Mouse (Mus musculus): Measurements from ENCODE around the gene Arhgdia. TPM values are rescaled to one million over a fixed set of nuclear protein-coding genes. Genes with fewer than 3 reads are reported as not detected.

Gene Arhgdia
- polyA plus RNA-seq, 1 experiment from 2014 or later, result 575 TPM

GRCm38 (mm10) chr11:120616617-120617294 is 35.3 kb upstream of the Arhgdia start:
- H3K4me2 ChIP-seq (replicated peaks; ENCODE audit: low read depth, low read length), result peak overlapping the region; percentile 74
- peaks cover 10% of the 10 kb centered on the region for H3K4me1 ChIP-seq (ENCODE audit: control insufficient read depth, insufficient read depth, low read length)
- H3K27ac ChIP-seq (ENCODE audit: low read length), result no peak overlapping the region
- H3K9ac ChIP-seq (replicated peaks; ENCODE audit: low read depth, low read length), result 0 out of 2 replicates have a peak overlapping the region, but pooled peaks have one; percentile 36
- no peaks in the 10 kb centered on the region for H3K27me3 ChIP-seq (ENCODE audit: control insufficient read depth, insufficient read depth, low read length)
- no peak for ATAC-seq (ENCODE audit: insufficient number of reproducible peaks, insufficient read depth, low FRiP score, low read depth)
- 51% methylated on average over 4 of the region's 4 CpGs for WGBS
- H3K4me3 ChIP-seq (ENCODE audit: low read depth, low read length), result peak overlapping the region; percentile 53
- H3K36me3 ChIP-seq (ENCODE audit: control insufficient read depth, insufficient read depth, low read length), result peaks cover 51% of the 10 kb centered on the region
- H3K9me3 ChIP-seq (ENCODE audit: control insufficient read depth, low read depth, low read length), result no peaks in the 10 kb centered on the region

GRCm38 (mm10) chr11:120615606-120616203 is 34.3 kb upstream of the Arhgdia start:
- ATAC-seq (ENCODE audit: insufficient number of reproducible peaks, insufficient read depth, low FRiP score, low read depth), result no peak
- Histone ChIP-seq H3K9me3 (ENCODE audit: control insufficient read depth, low read depth, low read length) (no peaks in the 10 kb centered on the region), H3K27me3 (ENCODE audit: control insufficient read depth, insufficient read depth, low read length) (no peaks in the 10 kb centered on the region), H3K4me1 (ENCODE audit: control insufficient read depth, insufficient read depth, low read length) (peaks cover 10% of the 10 kb centered on the region), H3K36me3 (ENCODE audit: control insufficient read depth, insufficient read depth, low read length) (peaks cover 50% of the 10 kb centered on the region), H3K4me2 (replicated peaks; ENCODE audit: low read depth, low read length) (no peak overlapping the region), H3K9ac (replicated peaks; ENCODE audit: low read depth, low read length) (no peak overlapping the region), H3K4me3 (ENCODE audit: low read depth, low read length) (no peak overlapping the region), H3K27ac (ENCODE audit: low read length) (no peak overlapping the region)
- 91% methylated on average over 11 of the region's 11 CpGs for whole genome bisulfite sequencing

GRCm38 (mm10) chr11:120615167-120615566 is 33.7 kb upstream of the Arhgdia start:
- Histone ChIP-seq H3K36me3 (ENCODE audit: control insufficient read depth, insufficient read depth, low read length) (peaks cover 50% of the 10 kb centered on the region), H3K27me3 (ENCODE audit: control insufficient read depth, insufficient read depth, low read length) (no peaks in the 10 kb centered on the region), H3K9ac (replicated peaks; ENCODE audit: low read depth, low read length) (no peak overlapping the region), H3K9me3 (ENCODE audit: control insufficient read depth, low read depth, low read length) (no peaks in the 10 kb centered on the region), H3K27ac (ENCODE audit: low read length) (no peak overlapping the region), H3K4me3 (ENCODE audit: low read depth, low read length) (no peak overlapping the region), H3K4me1 (ENCODE audit: control insufficient read depth, insufficient read depth, low read length) (peaks cover 10% of the 10 kb centered on the region), H3K4me2 (replicated peaks; ENCODE audit: low read depth, low read length) (no peak overlapping the region)
- ATAC-seq (ENCODE audit: insufficient number of reproducible peaks, insufficient read depth, low FRiP score, low read depth), result no peak
- WGBS, result 86% methylated on average over 6 of the region's 6 CpGs

GRCm38 (mm10) chr11:120613976-120614375 is 32.6 kb upstream of the Arhgdia start:
- H3K27ac ChIP-seq (ENCODE audit: low read length), result no peak overlapping the region
- H3K4me2 ChIP-seq (replicated peaks; ENCODE audit: low read depth, low read length), result no peak overlapping the region
- ATAC-seq (ENCODE audit: insufficient number of reproducible peaks, insufficient read depth, low FRiP score, low read depth), result no peak
- H3K4me1 ChIP-seq (ENCODE audit: control insufficient read depth, insufficient read depth, low read length), result peaks cover 15% of the 10 kb centered on the region
- H3K27me3 ChIP-seq (ENCODE audit: control insufficient read depth, insufficient read depth, low read length), result no peaks in the 10 kb centered on the region
- 86% methylated on average over 8 of the region's 8 CpGs for WGBS
- no peak overlapping the region for H3K9ac ChIP-seq (replicated peaks; ENCODE audit: low read depth, low read length)
- no peak overlapping the region for H3K4me3 ChIP-seq (ENCODE audit: low read depth, low read length)
- H3K36me3 ChIP-seq (ENCODE audit: control insufficient read depth, insufficient read depth, low read length), result peaks cover 41% of the 10 kb centered on the region
- no peaks in the 10 kb centered on the region for H3K9me3 ChIP-seq (ENCODE audit: control insufficient read depth, low read depth, low read length)

GRCm38 (mm10) chr11:120613481-120613972 is 32.1 kb upstream of the Arhgdia start:
- H3K4me2 ChIP-seq (replicated peaks; ENCODE audit: low read depth, low read length), result no peak overlapping the region
- H3K27ac ChIP-seq (ENCODE audit: low read length), result no peak overlapping the region
- peaks cover 36% of the 10 kb centered on the region for H3K36me3 ChIP-seq (ENCODE audit: control insufficient read depth, insufficient read depth, low read length)
- H3K9ac ChIP-seq (replicated peaks; ENCODE audit: low read depth, low read length), result no peak overlapping the region
- no peaks in the 10 kb centered on the region for H3K27me3 ChIP-seq (ENCODE audit: control insufficient read depth, insufficient read depth, low read length)
- no peak overlapping the region for H3K4me3 ChIP-seq (ENCODE audit: low read depth, low read length)
- no peak for ATAC-seq (ENCODE audit: insufficient number of reproducible peaks, insufficient read depth, low FRiP score, low read depth)
- no peaks in the 10 kb centered on the region for H3K9me3 ChIP-seq (ENCODE audit: control insufficient read depth, low read depth, low read length)
- peaks cover 20% of the 10 kb centered on the region for H3K4me1 ChIP-seq (ENCODE audit: control insufficient read depth, insufficient read depth, low read length)
- 86% methylated on average over 10 of the region's 10 CpGs for WGBS

- Histone ChIP-seq H3K4me2 (replicated peaks; ENCODE audit: low read depth, low read length) (no peak overlapping the region), H3K4me1 (ENCODE audit: control insufficient read depth, insufficient read depth, low read length) (peaks cover 27% of the 10 kb centered on the region), H3K4me3 (ENCODE audit: low read depth, low read length) (no peak overlapping the region), H3K27ac (ENCODE audit: low read length) (no peak overlapping the region), H3K9ac (replicated peaks; ENCODE audit: low read depth, low read length) (no peak overlapping the region), H3K27me3 (ENCODE audit: control insufficient read depth, insufficient read depth, low read length) (no peaks in the 10 kb centered on the region), H3K9me3 (ENCODE audit: control insufficient read depth, low read depth, low read length) (no peaks in the 10 kb centered on the region), H3K36me3 (ENCODE audit: control insufficient read depth, insufficient read depth, low read length) (peaks cover 34% of the 10 kb centered on the region)
- 28% methylated on average over 6 of the region's 6 CpGs for WGBS
- ATAC-seq (ENCODE audit: insufficient number of reproducible peaks, insufficient read depth, low FRiP score, low read depth), result no peak
These were observed 31.3 kb upstream of the Arhgdia start for GRCm38 (mm10) chr11:120612763-120613162.

- H3K4me1 ChIP-seq (ENCODE audit: control insufficient read depth, insufficient read depth, low read length), result peaks cover 21% of the 10 kb centered on the region
- ATAC-seq (ENCODE audit: insufficient number of reproducible peaks, insufficient read depth, low FRiP score, low read depth), result no peak
- no peaks in the 10 kb centered on the region for H3K27me3 ChIP-seq (ENCODE audit: control insufficient read depth, insufficient read depth, low read length)
- no peak overlapping the region for H3K4me3 ChIP-seq (ENCODE audit: low read depth, low read length)
- H3K9me3 ChIP-seq (ENCODE audit: control insufficient read depth, low read depth, low read length), result no peaks in the 10 kb centered on the region
- H3K4me2 ChIP-seq (replicated peaks; ENCODE audit: low read depth, low read length), result no peak overlapping the region
- H3K27ac ChIP-seq (ENCODE audit: low read length), result no peak overlapping the region
- WGBS, result 88% methylated on average over 9 of the region's 9 CpGs
- H3K9ac ChIP-seq (replicated peaks; ENCODE audit: low read depth, low read length), result no peak overlapping the region
- peaks cover 37% of the 10 kb centered on the region for H3K36me3 ChIP-seq (ENCODE audit: control insufficient read depth, insufficient read depth, low read length)
These were observed 29.1 kb upstream of the Arhgdia start for GRCm38 (mm10) chr11:120610477-120611046.

GRCm38 (mm10) chr11:120609250-120609649 is 27.8 kb upstream of the Arhgdia start:
- Histone ChIP-seq H3K27me3 (ENCODE audit: control insufficient read depth, insufficient read depth, low read length) (no peaks in the 10 kb centered on the region), H3K36me3 (ENCODE audit: control insufficient read depth, insufficient read depth, low read length) (peaks cover 50% of the 10 kb centered on the region), H3K27ac (ENCODE audit: low read length) (no peak overlapping the region), H3K4me1 (ENCODE audit: control insufficient read depth, insufficient read depth, low read length) (peaks cover 21% of the 10 kb centered on the region), H3K4me3 (ENCODE audit: low read depth, low read length) (no peak overlapping the region), H3K9ac (replicated peaks; ENCODE audit: low read depth, low read length) (no peak overlapping the region), H3K9me3 (ENCODE audit: control insufficient read depth, low read depth, low read length) (no peaks in the 10 kb centered on the region), H3K4me2 (replicated peaks; ENCODE audit: low read depth, low read length) (no peak overlapping the region)
- ATAC-seq (ENCODE audit: insufficient number of reproducible peaks, insufficient read depth, low FRiP score, low read depth), result peak; percentile 73
- 42% methylated on average over 8 of the region's 8 CpGs for WGBS
